Mouse (Mus musculus): ENCODE results near the gene Gstm3.

DNA sequence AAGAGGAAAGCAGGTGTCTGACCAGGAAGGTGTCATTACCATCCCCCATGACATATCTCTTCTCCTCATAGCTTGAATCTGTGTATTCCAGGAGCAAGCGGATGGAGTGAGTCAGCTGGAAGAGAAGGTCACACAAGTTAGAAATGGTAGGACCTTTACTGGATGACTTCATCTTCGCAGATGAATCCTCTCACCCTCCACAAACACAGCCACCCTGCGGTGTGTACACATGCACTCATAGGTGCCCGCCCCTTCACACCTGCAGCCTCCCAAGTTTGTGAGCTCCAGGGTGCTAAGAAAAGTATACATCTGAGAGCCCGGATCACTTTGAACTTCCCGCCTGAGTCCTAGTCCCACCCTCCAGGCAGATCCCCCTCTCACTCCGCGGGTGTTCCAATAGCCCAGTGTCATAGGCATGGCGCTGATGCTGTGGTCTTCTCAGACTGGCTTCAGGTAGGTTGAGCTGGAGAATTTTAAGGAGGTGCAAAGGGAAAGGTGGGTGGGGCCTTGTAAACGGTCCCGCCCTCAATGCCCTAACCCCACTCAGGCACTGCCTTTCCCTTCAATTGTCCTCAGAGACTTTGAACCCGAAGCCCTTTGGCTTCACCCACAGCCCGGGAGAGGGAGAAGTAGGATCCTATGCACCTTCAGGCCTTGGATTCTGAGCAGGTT, at the start of gene Gstm3:
- TF ChIP-seq POLR2A (IDR thresholded peaks at IDR 0.05; ENCODE audit: insufficient read length, low read depth): no peak
- no peak for TF ChIP-seq TCF12 (IDR thresholded peaks at IDR 0.05; ENCODE audit: insufficient read depth, poor library complexity, severe bottlenecking)
- TF ChIP-seq MYOG (IDR thresholded peaks at IDR 0.05; ENCODE audit: control insufficient read depth in 1 of 3, insufficient read depth in 1 of 3, insufficient read length in 2 of 3, low read depth in 2 of 3): no peak
- no peak for TF ChIP-seq MAX (IDR thresholded peaks at IDR 0.05; ENCODE audit: low read depth)
- no peak for TF ChIP-seq E2F4 (IDR thresholded peaks at IDR 0.05; ENCODE audit: insufficient read depth)
- no peak for TF ChIP-seq MYOD1 (IDR thresholded peaks at IDR 0.05; ENCODE audit: control insufficient read depth in 1 of 3, insufficient read length in 2 of 3, low read depth in 2 of 3)
- no peak for TF ChIP-seq USF1 (IDR thresholded peaks at IDR 0.05; ENCODE audit: low read depth)
- TF ChIP-seq REST (IDR thresholded peaks at IDR 0.05; ENCODE audit: insufficient read depth, insufficient read length): no peak
- TF ChIP-seq POLR2AphosphoS2 (IDR thresholded peaks at IDR 0.05; ENCODE audit: insufficient read length, low read depth): no peak

Data from myocyte (in vitro differentiated cells).